In genomic region chr17:3083886-3084550, GRCm38 (mm10) we compare ENCODE assay signal across 8 mouse cellular contexts. TPM values are rescaled to one million over a fixed set of nuclear protein-coding genes. Genes with fewer than 3 reads are reported as not detected.
DNase-seq lines count a peak whose midpoint lies in the region; ATAC-seq and TF ChIP-seq lines count a peak whose summit lies in the region.

No protein-coding gene starts in this region.

- H3K9ac ChIP-seq in MEL (ENCODE audit: control insufficient read depth, low read depth, low read length, poor library complexity, severe bottlenecking): peak overlapping the region; percentile 91
- H3K9ac ChIP-seq in forebrain, postnatal 0 days: peak overlapping the region; percentile 63
- H3K9ac ChIP-seq in lung, embryonic 16.5 days (ENCODE audit: low read length): peak overlapping the region; percentile 73

- H3K36me3 ChIP-seq in MEL (ENCODE audit: control insufficient read depth in 1 of 2, insufficient read depth in 2 of 2, low read length in 2 of 2): no peaks in the 10 kb centered on the region
- no peaks in the 10 kb centered on the region for H3K36me3 ChIP-seq in forebrain, postnatal 0 days (ENCODE audit: insufficient read depth)
- H3K36me3 ChIP-seq in lung, embryonic 16.5 days (ENCODE audit: control insufficient read depth, insufficient read depth, low read length): no peaks in the 10 kb centered on the region

- TF ChIP-seq POLR2A in MEL (IDR thresholded peaks at IDR 0.05; ENCODE audit: control insufficient read depth in 1 of 2, insufficient read depth in 1 of 2, low read depth in 1 of 2, low read length in 2 of 2, poor library complexity in 1 of 2): peak in 1 of 2 experiments; percentile 50; a peak in 1 of 4 replicates
- TF ChIP-seq POLR2A in cerebellum, adult 2 months (IDR thresholded peaks at IDR 0.05; ENCODE audit: borderline replicate concordance, insufficient read depth, low read length): peak; percentile 67; the same call in 1 of the 2 replicates

- TF ChIP-seq RAD21 in MEL (IDR thresholded peaks at IDR 0.05; ENCODE audit: low read depth, low read length): no peak

- TF ChIP-seq EP300 in MEL (IDR thresholded peaks at IDR 0.05; ENCODE audit: low read depth in 1 of 2, low read length in 2 of 2): 0 out of 4 replicates have a peak, but pooled peaks of 1 of the 2 experiments have one; percentile 0

- peak overlapping the region; percentile 88 for H3K27ac ChIP-seq in MEL (ENCODE audit: control insufficient read depth, low read depth, low read length)
- peak overlapping the region; percentile 98 for H3K27ac ChIP-seq in cerebellum, adult 2 months (ENCODE audit: insufficient read depth, low read length)
- H3K27ac ChIP-seq in forebrain, postnatal 0 days (ENCODE audit: low read depth, low read length): peak overlapping the region; percentile 95
- peak overlapping the region; percentile 95 for H3K27ac ChIP-seq in lung, embryonic 16.5 days (ENCODE audit: low read length)

- H3K4me1 ChIP-seq in MEL (ENCODE audit: control insufficient read depth in 1 of 2, insufficient read depth in 2 of 2, low read length in 2 of 2): peaks cover 0 to 2% of the 10 kb centered on the region in 2 experiments; a peak in 1 of 4 replicates
- no peaks in the 10 kb centered on the region for H3K4me1 ChIP-seq in cerebellum, adult 2 months (ENCODE audit: control insufficient read depth, insufficient read depth, low read length)
- H3K4me1 ChIP-seq in forebrain, postnatal 0 days (ENCODE audit: insufficient read depth): no peaks in the 10 kb centered on the region
- H3K4me1 ChIP-seq in lung, embryonic 16.5 days (replicated peaks; ENCODE audit: control insufficient read depth, insufficient read depth, low read length): no peaks in the 10 kb centered on the region

- H3K79me2 ChIP-seq in MEL (ENCODE audit: control insufficient read depth, insufficient read depth, low read length, poor library complexity): no peaks in the 10 kb centered on the region; the same call in 1 of the 2 replicates

- ATAC-seq in forebrain, postnatal 0 days: peak; percentile 88
- peak; percentile 82 for ATAC-seq in lung, embryonic 16.5 days (ENCODE audit: low read depth)

- under 1% methylated on average over 40 of the region's 40 CpGs for WGBS in cerebellum, adult 2 months
- WGBS in forebrain, postnatal 0 days: under 1% methylated on average over 39 of the region's 40 CpGs
- under 1% methylated on average over 39 of the region's 40 CpGs for WGBS in lung, embryonic 16.5 days

- no peaks in the 10 kb centered on the region for H3K27me3 ChIP-seq in MEL (ENCODE audit: control insufficient read depth in 1 of 2, insufficient read depth in 2 of 2, low read length in 2 of 2)
- H3K27me3 ChIP-seq in cerebellum, adult 2 months (ENCODE audit: control insufficient read depth, insufficient read depth, low read length): no peaks in the 10 kb centered on the region
- no peaks in the 10 kb centered on the region for H3K27me3 ChIP-seq in forebrain, postnatal 0 days (ENCODE audit: insufficient read depth, low read length)
- H3K27me3 ChIP-seq in lung, embryonic 16.5 days (ENCODE audit: control insufficient read depth, insufficient read depth, low read depth, low read length): no peaks in the 10 kb centered on the region

- DNase-seq in MEL (ENCODE audit: low read depth, low spot score): peak; percentile 99
- peak; percentile 95 to 96 for DNase-seq in cerebellum, adult 2 months
- DNase-seq in forebrain, postnatal 0 days: peak; percentile 98
- DNase-seq in heart, postnatal 4 days: peak; percentile 97
- peak; percentile 94 for DNase-seq in layer of hippocampus, adult 8-10 months (ENCODE audit: low spot score in 2 of 2)
- DNase-seq in ovary, postnatal 10 days (ENCODE audit: low spot score): peak; percentile 88
- peak; percentile 87 for DNase-seq in thymus, postnatal 10 days (ENCODE audit: low spot score in 2 of 2)

- no peaks in the 10 kb centered on the region for H3K9me3 ChIP-seq in MEL (replicated peaks; ENCODE audit: insufficient read depth, low read length)
- peaks cover 4% of the 10 kb centered on the region; the same call in 1 of the 2 replicates for H3K9me3 ChIP-seq in forebrain, postnatal 0 days (ENCODE audit: low read length)
- H3K9me3 ChIP-seq in lung, embryonic 16.5 days (ENCODE audit: control insufficient read depth, low read length): no peaks in the 10 kb centered on the region

- no peak for TF ChIP-seq CTCF in MEL (IDR thresholded peaks at IDR 0.05 in 2 of 3, conservative IDR thresholded peaks at IDR 0.05 in 1 of 3; ENCODE audit: control insufficient read depth in 1 of 3, insufficient read depth in 1 of 3, low read depth in 2 of 3, low read length in 3 of 3, poor library complexity in 1 of 3, severe bottlenecking in 1 of 3)
- no peak for TF ChIP-seq CTCF in cerebellum, adult 2 months (IDR thresholded peaks at IDR 0.05; ENCODE audit: borderline replicate concordance, insufficient read depth, low read depth, low read length)
- TF ChIP-seq CTCF in forebrain, postnatal 0 days (IDR thresholded peaks at IDR 0.05; ENCODE audit: low read depth): no peak

- peak overlapping the region; percentile 59 for H3K4me2 ChIP-seq in forebrain, postnatal 0 days (ENCODE audit: low read depth)
- peak overlapping the region; percentile 70 for H3K4me2 ChIP-seq in lung, embryonic 16.5 days (ENCODE audit: low read depth, low read length)

- peak overlapping the region; percentile 60 to 87 for H3K4me3 ChIP-seq in MEL (ENCODE audit: control insufficient read depth in 1 of 2, insufficient read depth in 1 of 2, low read depth in 2 of 2, low read length in 2 of 2)
- H3K4me3 ChIP-seq in cerebellum, adult 2 months (replicated peaks; ENCODE audit: insufficient read depth, low read depth, low read length): peak overlapping the region; percentile 70
- H3K4me3 ChIP-seq in forebrain, postnatal 0 days (ENCODE audit: low read depth, low read length): peak overlapping the region; percentile 47
- peak overlapping the region; percentile 61 for H3K4me3 ChIP-seq in lung, embryonic 16.5 days (ENCODE audit: low read length)

TF ChIP-seq in MEL, 35 proteins besides CTCF, POLR2A, EP300 and RAD21 (continues in another document):
- TF ChIP-seq MXI1 (IDR thresholded peaks at IDR 0.05; ENCODE audit: low read depth, low read length) (peak; percentile 43; the same call in 1 of the 2 replicates), MAFK (IDR thresholded peaks at IDR 0.05; ENCODE audit: borderline replicate concordance, low read depth, low read length) (no peak), ELF1 (IDR thresholded peaks at IDR 0.05; ENCODE audit: low read depth, low read length) (peak; percentile 45; the same call in 1 of the 2 replicates), MEF2A (IDR thresholded peaks at IDR 0.05; ENCODE audit: extremely low read depth, insufficient replicate concordance, low read depth, low read length, poor library complexity, severe bottlenecking) (no peak), GATA1 (IDR thresholded peaks at IDR 0.05; ENCODE audit: low read depth, low read length) (no peak), CHD2 (IDR thresholded peaks at IDR 0.05; ENCODE audit: low read length) (no peak), TBP (IDR thresholded peaks at IDR 0.05; ENCODE audit: low read depth, low read length) (peak; percentile 52), MAX (IDR thresholded peaks at IDR 0.05; ENCODE audit: low read length) (peak; percentile 42), CHD1 (IDR thresholded peaks at IDR 0.05; ENCODE audit: low read depth, low read length) (no peak), USF1 (IDR thresholded peaks at IDR 0.05; ENCODE audit: low read depth, low read length) (no peak), UBTF (IDR thresholded peaks at IDR 0.05; ENCODE audit: borderline replicate concordance, insufficient read depth, low read depth, low read length) (no peak), MYC (IDR thresholded peaks at IDR 0.05; ENCODE audit: low read depth, low read length) (no peak), TCF12 (IDR thresholded peaks at IDR 0.05; ENCODE audit: low read depth, low read length) (no peak), KAT2A (conservative IDR thresholded peaks at IDR 0.05; ENCODE audit: low read depth, low read length) (no peak; the same call in 1 of the 2 replicates), NELFE (IDR thresholded peaks at IDR 0.05; ENCODE audit: low read depth, low read length) (peak; percentile 36; the same call in 1 of the 2 replicates), ZC3H11A (IDR thresholded peaks at IDR 0.05; ENCODE audit: low read depth, low read length) (no peak), JUND (IDR thresholded peaks at IDR 0.05; ENCODE audit: low read depth, low read length) (no peak), BHLHE40 (IDR thresholded peaks at IDR 0.05; ENCODE audit: borderline replicate concordance, low read depth, low read length) (no peak), ETS1 (IDR thresholded peaks at IDR 0.05; ENCODE audit: low read depth, low read length) (no peak), USF2 (IDR thresholded peaks at IDR 0.05; ENCODE audit: borderline replicate concordance in 1 of 2, insufficient read depth in 1 of 2, low read depth in 1 of 2, low read length in 2 of 2) (no peak), MYB (IDR thresholded peaks at IDR 0.05; ENCODE audit: low read depth, low read length) (no peak), SMC3 (IDR thresholded peaks at IDR 0.05; ENCODE audit: low read depth, low read length) (no peak), TAL1 (IDR thresholded peaks at IDR 0.05; ENCODE audit: low read length) (no peak), POLR2AphosphoS5 (IDR thresholded peaks at IDR 0.05; ENCODE audit: borderline replicate concordance, low read depth, low read length) (no peak), POLR2AphosphoS2 (IDR thresholded peaks at IDR 0.05; ENCODE audit: low read length) (no peak), ZMIZ1 (IDR thresholded peaks at IDR 0.05; ENCODE audit: low read depth, low read length) (no peak), NRF1 (IDR thresholded peaks at IDR 0.05; ENCODE audit: insufficient read depth, low read depth, low read length, poor library complexity, severe bottlenecking) (0 out of 2 replicates have a peak, but pooled peaks have one; percentile 3), E2F4 (IDR thresholded peaks at IDR 0.05; ENCODE audit: borderline replicate concordance, low read depth, low read length) (no peak), SIN3A (IDR thresholded peaks at IDR 0.05; ENCODE audit: low read length) (peak; percentile 47; the same call in 1 of the 2 replicates)

RNA-seq across cellular contexts. Expression of gene Scaf8, which starts 30.8 kb away (rescaled TPM):
- 14.4 and 14.8 TPM in 2 replicates for total RNA-seq in MEL (2012; rRNA removed)
- polyA plus RNA-seq in MEL (2012; ENCODE audit: insufficient read depth in 1 of 2, insufficient read length in 2 of 2, low read depth in 1 of 2, low replicate concordance in 2 of 2, missing spikeins in 1 of 2): 10 to 100 TPM in 1 of 2 experiments, not detected in 1; 24.6 TPM
- 35.1 and 40.5 TPM in 2 replicates for polyA plus RNA-seq in cerebellum, adult 2 months (2012; rRNA removed)
- total RNA-seq in forebrain, postnatal 0 days (2014; rRNA removed): 54.1 and 65.8 TPM in 2 replicates
- polyA plus RNA-seq in forebrain, postnatal 0 days (2015; fragmentation: Nextera tagmentation; extraction: Ambion mirVana): 12.1 and 15.6 TPM in 2 replicates
- 10 to 100 TPM; 51.2 to 51.3 TPM for total RNA-seq in heart, postnatal 4 days (2021)
- total RNA-seq in layer of hippocampus, adult 8-10 months (2022): 10 to 100 TPM; 54.9 to 68.4 (median 62.2) TPM
- 16.0 and 18.1 TPM in 2 replicates for polyA plus RNA-seq in lung, embryonic 16.5 days (2015; fragmentation: Nextera tagmentation; extraction: Ambion mirVana)

Comparison
In these comparisons a context has a peak if more than half of its experiments do, and no peak if none do; other contexts are left out.
1. Peak in every context shown above with its lines: DNase-seq, ATAC-seq, H3K4me3 ChIP-seq and H3K27ac ChIP-seq.